Mouse (Mus musculus) adrenal gland, postnatal 10 days (tissue): ENCODE measurements around the gene C1qtnf7. TPM values are rescaled to one million over a fixed set of nuclear protein-coding genes. Genes with fewer than 3 reads are reported as not detected.
A peak's percentile ranks its signal among the peaks of the same experiment; 100 is the strongest.

ENCODE experiments used
- DNase-seq: peaks from one replicate; pipeline ENCODE4 v3.0.0; 2021; ENCODE audit warnings: mixed read lengths
- total RNA-seq, 2 experiments: library from RNA; stranded (reverse); gene quantifications; 2 replicates each; pipeline ENCODE4 v1.2.3; 2021

Gene C1qtnf7
- total RNA-seq, 2 experiments from 2014 or later: 8.0 to 10.6 TPM

GRCm38 (mm10) chr5:43608073-43608472, 92.7 kb downstream of the C1qtnf7 start:
- no peak for DNase-seq

- peak; percentile 59 for DNase-seq
Observed at GRCm38 (mm10) chr5:43609760-43610159, 94.4 kb downstream of the C1qtnf7 start.

DNA sequence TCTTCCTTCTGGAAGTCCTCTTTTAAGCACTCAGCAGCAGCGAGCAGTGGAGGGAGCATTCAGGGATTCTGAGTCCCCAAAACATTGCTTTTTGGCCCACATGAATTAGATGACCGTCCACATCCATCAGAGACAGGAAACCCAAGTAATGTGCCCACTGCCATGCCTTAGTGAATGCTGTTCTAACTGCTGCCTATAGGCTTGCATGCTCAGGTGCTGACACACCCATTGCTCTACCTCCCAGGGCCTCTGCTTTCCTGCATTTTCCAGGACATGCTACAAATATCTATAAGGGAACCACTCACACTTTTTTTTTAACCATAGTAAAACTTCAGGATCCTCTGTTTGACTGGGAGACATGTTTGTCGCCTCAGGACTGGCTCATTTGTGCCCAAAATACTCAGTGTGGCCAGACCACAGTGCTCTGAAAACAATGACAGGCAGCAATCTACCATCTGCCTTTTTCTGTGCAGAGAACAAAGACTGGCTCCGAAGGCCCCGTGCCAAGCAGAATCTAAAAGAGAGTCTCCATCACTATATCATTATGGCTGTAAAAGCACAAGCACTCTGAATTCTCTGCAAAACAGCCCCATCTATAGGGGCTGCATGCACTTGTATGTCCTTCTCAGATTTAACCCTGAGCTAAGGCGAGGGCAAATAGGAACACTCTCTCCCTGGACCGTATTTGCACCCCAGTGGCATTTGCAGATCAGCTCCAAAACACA, 106.4 kb downstream of the C1qtnf7 start:
- no peak for DNase-seq

GRCm38 (mm10) chr5:43625407-43625806, 110.1 kb downstream of the C1qtnf7 start:
- no peak for DNase-seq

DNA sequence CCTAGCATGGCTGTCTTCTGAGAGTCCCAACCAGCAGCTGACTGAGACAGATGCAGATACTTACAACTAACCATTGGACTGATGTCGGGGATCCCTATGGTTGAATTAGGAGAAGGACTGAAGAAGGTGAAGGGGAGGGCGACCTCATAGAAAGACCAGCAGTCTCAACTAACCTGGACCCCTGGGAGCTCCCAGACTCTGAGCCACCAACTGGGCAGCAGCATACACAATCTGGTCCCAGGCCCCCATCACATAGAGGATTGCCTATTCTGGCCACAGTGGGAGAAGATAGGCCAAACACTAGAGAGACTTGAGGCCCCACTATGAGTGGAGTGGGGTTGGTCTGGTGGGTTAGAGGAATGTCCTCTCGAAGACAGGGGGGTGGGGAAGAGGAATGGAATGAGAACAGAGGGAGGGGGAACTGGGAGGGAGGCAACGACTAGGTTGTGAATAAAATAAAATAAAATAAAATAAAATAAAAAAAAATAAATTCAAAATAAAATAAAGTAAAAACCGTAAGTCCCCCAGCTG, 118.8 kb downstream of the C1qtnf7 start:
- no peak for DNase-seq

DNA sequence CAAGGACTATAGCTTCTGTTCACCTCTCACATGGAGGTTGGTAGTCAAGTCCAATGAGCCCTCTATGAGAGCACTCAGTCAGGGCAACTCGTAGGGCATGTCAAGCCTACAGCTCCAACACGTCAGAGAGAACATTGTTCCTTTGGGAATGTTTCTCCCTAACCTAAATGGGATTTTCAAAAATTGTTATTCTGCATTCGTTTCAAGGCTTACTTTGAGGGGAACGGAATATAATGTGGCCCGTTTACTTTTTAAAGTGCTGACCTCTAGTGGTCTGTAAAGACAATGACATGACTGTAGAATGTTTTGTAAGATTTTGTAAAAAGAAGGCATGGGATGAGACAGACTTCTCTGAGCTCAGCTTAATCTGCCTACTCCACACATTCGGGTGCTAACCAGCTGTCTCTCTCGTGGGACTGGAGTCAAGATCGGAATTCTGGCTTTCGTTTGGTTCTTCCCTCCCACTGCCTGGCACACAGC, 119.3 kb downstream of the C1qtnf7 start:
- peak; percentile 10 for DNase-seq

GRCm38 (mm10) chr5:43645020-43645419, 129.7 kb downstream of the C1qtnf7 start:
- no peak for DNase-seq

GRCm38 (mm10) chr5:43647098-43647774, 131.9 kb downstream of the C1qtnf7 start:
- DNase-seq: no peak

DNA sequence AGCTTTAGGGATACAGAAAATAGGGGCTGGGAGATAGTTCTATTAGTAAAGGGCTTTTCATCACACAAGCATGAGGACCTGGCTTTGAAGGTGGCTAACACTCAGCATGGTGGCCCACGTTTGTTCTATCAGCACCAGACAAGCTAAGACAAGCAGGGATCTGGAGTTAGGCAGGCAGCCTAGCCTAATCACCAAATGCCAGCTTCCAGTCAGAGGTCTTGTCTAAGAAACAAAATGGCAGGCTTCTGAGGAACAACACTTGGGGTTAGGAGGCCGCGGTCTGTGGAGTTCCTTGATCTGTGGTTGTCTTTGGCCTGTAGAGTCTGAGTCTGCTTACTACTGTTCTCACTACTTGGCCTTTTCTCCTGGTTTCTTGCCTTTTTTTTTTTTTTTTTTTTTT, 146.2 kb downstream of the C1qtnf7 start:
- no peak for DNase-seq

GRCm38 (mm10) chr5:43661997-43662961, 146.9 kb downstream of the C1qtnf7 start, which contains the start of gene Cc2d2a:
Gene Cc2d2a (plus strand): TSS chr5:43662346.
- peak; percentile 60 for DNase-seq

- no peak for DNase-seq
Observed at GRCm38 (mm10) chr5:43663531-43663930, 148.2 kb downstream of the C1qtnf7 start.

GRCm38 (mm10) chr5:43665144-43665543, 149.8 kb downstream of the C1qtnf7 start:
- DNase-seq: peak; percentile 31

Other genes starting within 250 kb of the C1qtnf7 start
- gene Cc2d2a, start 146.8 kb downstream of the C1qtnf7 start, total RNA-seq: 10 to 100 TPM; 16.2 to 21.2 TPM